Mouse (Mus musculus) c-Kit-negative CD71-positive TER-119-positive erythroid progenitor cells, embryonic 14.5 days (primary cell): ENCODE measurements at regions not wholly inside any gene's neighbourhood (a gene's known extent, or its start where the extent isn't known, plus 50 kb on each side); places are given as distances from the start of the nearest gene placed in this dataset.
A peak's percentile ranks its signal among the peaks of the same experiment; 100 is the strongest.
"Not testable (repeated sequence)": the region's sequence is repeated elsewhere in the genome, so short reads cannot be mapped to it uniquely, and the experiment has no call there.

ENCODE experiments used
- DNase-seq: peaks from one replicate; pipeline ENCODE4 v3.0.0-alpha.2; 2013; ENCODE audit warnings: low read depth, low spot score

- not testable (repeated sequence) for DNase-seq
Observed at GRCm38 (mm10) chr4:9724801-9725200, 1149.5 kb upstream of the 2610301B20Rik start.

- no peak for DNase-seq
Observed at GRCm38 (mm10) chr4:9737691-9738090, 1136.6 kb upstream of the 2610301B20Rik start.

GRCm38 (mm10) chr4:9747411-9747938 is 1126.8 kb upstream of the 2610301B20Rik start:
- DNase-seq: no peak

GRCm38 (mm10) chr4:9748110-9748509 is 1126.2 kb upstream of the 2610301B20Rik start:
- DNase-seq: no peak

GRCm38 (mm10) chr4:9749877-9750276 is 1124.4 kb upstream of the 2610301B20Rik start:
- DNase-seq: no peak

- DNase-seq: no peak
Observed at GRCm38 (mm10) chr4:9750404-9750803, 1123.9 kb upstream of the 2610301B20Rik start.

- no peak for DNase-seq
Observed at GRCm38 (mm10) chr4:9763321-9763720, 1111.0 kb upstream of the 2610301B20Rik start.

GRCm38 (mm10) chr4:9769633-9770205 is 1104.6 kb upstream of the 2610301B20Rik start:
- DNase-seq: peak; percentile 33

GRCm38 (mm10) chr4:9770372-9771102 is 1103.8 kb upstream of the 2610301B20Rik start:
- DNase-seq: peak; percentile 42

GRCm38 (mm10) chr4:9771103-9771474 is 1103.2 kb upstream of the 2610301B20Rik start:
- peak; percentile 56 for DNase-seq

- no peak for DNase-seq
Observed at GRCm38 (mm10) chr4:9778391-9778790, 1095.9 kb upstream of the 2610301B20Rik start.

- no peak for DNase-seq
Observed at GRCm38 (mm10) chr4:9779594-9779993, 1094.7 kb upstream of the 2610301B20Rik start.

- peak; percentile 21 for DNase-seq
Observed at GRCm38 (mm10) chr4:9780179-9780578, 1094.1 kb upstream of the 2610301B20Rik start.

- no peak for DNase-seq
Observed at GRCm38 (mm10) chr4:9781318-9781717, 1093.0 kb upstream of the 2610301B20Rik start.

- DNase-seq: no peak
Observed at GRCm38 (mm10) chr4:9787795-9788365, 1086.4 kb upstream of the 2610301B20Rik start.

GRCm38 (mm10) chr4:9790478-9790877 is 1083.8 kb upstream of the 2610301B20Rik start:
- no peak for DNase-seq
